Mouse (Mus musculus) telencephalon, adult 2 months (tissue): ENCODE measurements at regions not wholly inside any gene's neighbourhood (a gene's known extent, or its start where the extent isn't known, plus 50 kb on each side); places are given as distances from the start of the nearest gene placed in this dataset.

Source experiments
- DNase-seq: peaks from one replicate; pipeline ENCODE4 v3.0.0-alpha.2; 2011; ENCODE audit warnings: low read depth, low spot score

- DNase-seq = no peak
Observed at GRCm38 (mm10) chr14:25272366-25273156, 186.4 kb upstream of the Zmiz1 start.

GRCm38 (mm10) chr14:25279751-25280150 lies 179.2 kb upstream of the Zmiz1 start:
- DNase-seq = no peak

GRCm38 (mm10) chr14:25292557-25292956 lies 166.4 kb upstream of the Zmiz1 start:
- DNase-seq = no peak

- no peak for DNase-seq
Observed at GRCm38 (mm10) chr14:25294226-25294625, 164.8 kb upstream of the Zmiz1 start.

GRCm38 (mm10) chr14:25295688-25296350 lies 163.2 kb upstream of the Zmiz1 start:
- DNase-seq = no peak

- DNase-seq = no peak
Observed at GRCm38 (mm10) chr14:25299673-25300190, 159.3 kb upstream of the Zmiz1 start.

- DNase-seq = no peak
Observed at GRCm38 (mm10) chr14:25301336-25302031, 157.5 kb upstream of the Zmiz1 start.

- DNase-seq = no peak
Observed at GRCm38 (mm10) chr14:25304391-25304851, 154.6 kb upstream of the Zmiz1 start.

- no peak for DNase-seq
Observed at GRCm38 (mm10) chr14:25306166-25306565, 152.8 kb upstream of the Zmiz1 start.

- no peak for DNase-seq
Observed at GRCm38 (mm10) chr14:25306961-25307654, 151.9 kb upstream of the Zmiz1 start.

GRCm38 (mm10) chr14:25308051-25308450 lies 150.9 kb upstream of the Zmiz1 start:
- DNase-seq = no peak

- DNase-seq = no peak
Observed at GRCm38 (mm10) chr14:25310671-25311151, 148.3 kb upstream of the Zmiz1 start.

GRCm38 (mm10) chr14:25311475-25311874 lies 147.5 kb upstream of the Zmiz1 start:
- DNase-seq = no peak

GRCm38 (mm10) chr14:25312135-25312534 lies 146.8 kb upstream of the Zmiz1 start:
- DNase-seq = no peak

- peak; percentile 45 for DNase-seq
Observed at GRCm38 (mm10) chr14:25312814-25313426, 146.1 kb upstream of the Zmiz1 start.

- no peak for DNase-seq
Observed at GRCm38 (mm10) chr14:25313693-25314240, 145.2 kb upstream of the Zmiz1 start.

- no peak for DNase-seq
Observed at GRCm38 (mm10) chr14:25316491-25316890, 142.5 kb upstream of the Zmiz1 start.

GRCm38 (mm10) chr14:25317680-25318471 lies 141.1 kb upstream of the Zmiz1 start:
- DNase-seq = peak; percentile 74

GRCm38 (mm10) chr14:25318909-25319308 lies 140.1 kb upstream of the Zmiz1 start:
- DNase-seq = no peak

- peak; percentile 44 for DNase-seq
Observed at GRCm38 (mm10) chr14:25320141-25320540, 138.8 kb upstream of the Zmiz1 start.
